Mouse (Mus musculus) neural tube, embryonic 11.5 days (tissue): Measurements from ENCODE around the gene Med20. TPM values are rescaled to one million over a fixed set of nuclear protein-coding genes. Genes with fewer than 3 reads are reported as not detected.

Source experiments
- ATAC-seq: fragments of 200-750 bp; cut with Nextera tagmentation; 2 replicates; pipeline ENCODE4 v1.8.0; 2017; ENCODE audit warnings: moderate number of reproducible peaks, mild to moderate bottlenecking, moderate TSS enrichment, moderate library complexity; ENCODE audit not compliant: insufficient read depth, low FRiP score, low TSS enrichment
- DNase-seq: peaks from one replicate; pipeline ENCODE4 v3.0.0-alpha.2; 2015; ENCODE audit warnings: low spot score
- H3K27ac ChIP-seq: fragments of 300-500 bp; sonication (generic); 2 replicates; pipeline ENCODE4 v1.5.1; 2014; ENCODE audit warnings: low read depth, mild to moderate bottlenecking, low read length
- H3K27me3 ChIP-seq: fragments of 300-500 bp; sonication (generic); 2 replicates; pipeline ENCODE4 v1.6.1; 2014; ENCODE audit warnings: mild to moderate bottlenecking, low read length, mixed read lengths; ENCODE audit not compliant: control insufficient read depth, insufficient read depth
- H3K36me3 ChIP-seq: fragments of 300-500 bp; sonication (generic); 2 replicates; pipeline ENCODE4 v1.6.1; 2014; ENCODE audit warnings: mild to moderate bottlenecking, low read length, moderate library complexity, mixed read lengths; ENCODE audit not compliant: control insufficient read depth, insufficient read depth
- H3K4me1 ChIP-seq: fragments of 300-500 bp; sonication (generic); 2 replicates; pipeline ENCODE4 v1.6.1; 2014; ENCODE audit warnings: low read length, mixed read lengths; ENCODE audit not compliant: control insufficient read depth, insufficient read depth
- H3K4me2 ChIP-seq: fragments of 300-500 bp; sonication (generic); 2 replicates; pipeline ENCODE4 v1.6.1; 2014; ENCODE audit warnings: low read depth, mild to moderate bottlenecking, moderate library complexity
- H3K4me3 ChIP-seq: fragments of 300-500 bp; sonication (generic); 2 replicates; pipeline ENCODE4 v1.5.1; 2014; ENCODE audit warnings: low read depth, low read length
- H3K9ac ChIP-seq: fragments of 300-500 bp; sonication (generic); 2 replicates; pipeline ENCODE4 v1.6.1; 2014; ENCODE audit warnings: mild to moderate bottlenecking, low read length
- H3K9me3 ChIP-seq: fragments of 300-500 bp; sonication (generic); 2 replicates; pipeline ENCODE4 v1.6.1; 2016; ENCODE audit warnings: low read length; ENCODE audit not compliant: control insufficient read depth
- WGBS: fragments of 180-500 bp; shearing (Covaris S2); extraction: QIAGEN DNeasy Blood & Tissue Kit; methylation state at CpG from one replicate; pipeline ENCODE4 v1.1.7; 2014; 5-methylcytosine and 5-hydroxymethylcytosine counted together
- polyA plus RNA-seq: library from polyadenylated mRNA; unstranded; fragments of >200 nt; fragmentation: Nextera tagmentation; extraction: Ambion mirVana; gene quantifications from 2 replicates; pipeline ENCODE4 v1.2.1, GENCODE M21; 2014

Gene Med20
- 43.3 and 47.5 TPM in 2 replicates for polyA plus RNA-seq

- peak within 1 kb of the TSS; percentile 88 for H3K4me2 ChIP-seq
- peaks cover 11% of the 10 kb centered on the region for H3K4me1 ChIP-seq
- peak within 1 kb of the TSS; percentile 73 for H3K9ac ChIP-seq
- WGBS, result under 1% methylated on average over 59 of the region's 59 CpGs
- H3K4me3 ChIP-seq, result peak within 1 kb of the TSS; percentile 88
- no peaks in the 10 kb centered on the region for H3K27me3 ChIP-seq
- peak; percentile 92 for ATAC-seq
- no peak within 1 kb of the TSS for H3K27ac ChIP-seq
- peaks cover 2% of the 10 kb centered on the region; the same call in 1 of the 2 replicates for H3K36me3 ChIP-seq
- no peaks in the 10 kb centered on the region for H3K9me3 ChIP-seq
- peak; percentile 97 for DNase-seq
Observed at GRCm38 (mm10) chr17:47610849-47611660, at the start of gene Med20, which contains the start of the genes Bysl and Gm20517. Gene Med20 (plus strand): TSS chr17:47611582. Gene Bysl (minus strand): TSS chr17:47611492. Gene Gm20517 (plus strand): TSS chr17:47611589.

- H3K9ac ChIP-seq, result no peak overlapping the region
- ATAC-seq (no peak), DNase-seq (no peak)
- H3K36me3 ChIP-seq, result no peaks in the 10 kb centered on the region
- no peak overlapping the region for H3K4me2 ChIP-seq
- 82% methylated on average over 6 of the region's 6 CpGs for WGBS
- no peak overlapping the region for H3K27ac ChIP-seq
- H3K4me1 ChIP-seq, result no peaks in the 10 kb centered on the region
- no peaks in the 10 kb centered on the region for H3K9me3 ChIP-seq
- no peak overlapping the region for H3K4me3 ChIP-seq
- no peaks in the 10 kb centered on the region for H3K27me3 ChIP-seq
Observed at GRCm38 (mm10) chr17:47562875-47563274, 48.5 kb upstream of the Med20 start.

GRCm38 (mm10) chr17:47564612-47565011 lies 46.8 kb upstream of the Med20 start:
- H3K4me2 ChIP-seq, result no peak overlapping the region
- H3K4me1 ChIP-seq, result no peaks in the 10 kb centered on the region
- WGBS, result 88% methylated on average over 5 of the region's 5 CpGs
- no peaks in the 10 kb centered on the region for H3K36me3 ChIP-seq
- H3K9ac ChIP-seq, result no peak overlapping the region
- no peaks in the 10 kb centered on the region for H3K27me3 ChIP-seq
- no peaks in the 10 kb centered on the region for H3K9me3 ChIP-seq
- no peak for ATAC-seq
- H3K4me3 ChIP-seq, result no peak overlapping the region
- no peak for DNase-seq
- H3K27ac ChIP-seq, result no peak overlapping the region

GRCm38 (mm10) chr17:47566133-47566532 lies 45.2 kb upstream of the Med20 start:
- peak; percentile 79 for ATAC-seq
- Histone ChIP-seq H3K36me3 (no peaks in the 10 kb centered on the region), H3K27me3 (no peaks in the 10 kb centered on the region), H3K4me2 (no peak overlapping the region), H3K27ac (no peak overlapping the region), H3K9ac (no peak overlapping the region), H3K4me3 (no peak overlapping the region), H3K9me3 (no peaks in the 10 kb centered on the region), H3K4me1 (no peaks in the 10 kb centered on the region)
- peak; percentile 41 for DNase-seq
- 19% methylated on average over 2 of the region's 2 CpGs for WGBS

- H3K9ac ChIP-seq, result no peak overlapping the region
- no peaks in the 10 kb centered on the region for H3K36me3 ChIP-seq
- H3K4me2 ChIP-seq, result no peak overlapping the region
- H3K4me3 ChIP-seq, result no peak overlapping the region
- no peak for DNase-seq
- no peak overlapping the region for H3K27ac ChIP-seq
- H3K9me3 ChIP-seq, result no peaks in the 10 kb centered on the region
- no peaks in the 10 kb centered on the region for H3K4me1 ChIP-seq
- no peak for ATAC-seq
- WGBS, result 77% methylated on average over 3 of the region's 3 CpGs
- no peaks in the 10 kb centered on the region for H3K27me3 ChIP-seq
Observed at GRCm38 (mm10) chr17:47567271-47567670, 44.1 kb upstream of the Med20 start.

- Histone ChIP-seq H3K4me1 (no peaks in the 10 kb centered on the region), H3K36me3 (no peaks in the 10 kb centered on the region), H3K4me3 (no peak overlapping the region), H3K9me3 (no peaks in the 10 kb centered on the region), H3K27ac (no peak overlapping the region), H3K9ac (no peak overlapping the region), H3K4me2 (no peak overlapping the region), H3K27me3 (no peaks in the 10 kb centered on the region)
- DNase-seq, result no peak
- 93% methylated on average over 3 of the region's 3 CpGs for WGBS
- ATAC-seq, result no peak
Observed at GRCm38 (mm10) chr17:47568389-47568788, 43.0 kb upstream of the Med20 start.

GRCm38 (mm10) chr17:47568951-47569527 lies 42.3 kb upstream of the Med20 start:
- H3K4me3 ChIP-seq, result no peak overlapping the region
- WGBS, result 55% methylated on average over 10 of the region's 10 CpGs
- no peaks in the 10 kb centered on the region for H3K4me1 ChIP-seq
- no peak overlapping the region for H3K27ac ChIP-seq
- H3K27me3 ChIP-seq, result no peaks in the 10 kb centered on the region
- no peak for ATAC-seq
- no peaks in the 10 kb centered on the region for H3K36me3 ChIP-seq
- H3K9ac ChIP-seq, result no peak overlapping the region
- no peaks in the 10 kb centered on the region for H3K9me3 ChIP-seq
- peak; percentile 26 for DNase-seq
- H3K4me2 ChIP-seq, result no peak overlapping the region

- Histone ChIP-seq H3K27me3 (no peaks in the 10 kb centered on the region), H3K4me2 (no peak overlapping the region), H3K27ac (no peak overlapping the region), H3K4me1 (no peaks in the 10 kb centered on the region), H3K4me3 (no peak overlapping the region), H3K9me3 (no peaks in the 10 kb centered on the region), H3K9ac (no peak overlapping the region), H3K36me3 (no peaks in the 10 kb centered on the region)
- DNase-seq, result no peak
- ATAC-seq, result no peak
- WGBS, result 21% methylated on average over 7 of the region's 7 CpGs
Observed at GRCm38 (mm10) chr17:47571621-47572020, 39.8 kb upstream of the Med20 start.

- no peak for DNase-seq
- ATAC-seq, result no peak
- H3K27ac ChIP-seq, result no peak overlapping the region
Observed at GRCm38 (mm10) chr17:47572436-47572835, 38.9 kb upstream of the Med20 start.

More at GRCm38 (mm10) chr17:47572436-47572835, 38.9 kb upstream of the Med20 start:
- Histone ChIP-seq H3K9ac (no peak overlapping the region), H3K27me3 (no peaks in the 10 kb centered on the region), H3K4me3 (no peak overlapping the region), H3K9me3 (no peaks in the 10 kb centered on the region), H3K4me1 (no peaks in the 10 kb centered on the region), H3K4me2 (no peak overlapping the region), H3K36me3 (no peaks in the 10 kb centered on the region)
